Mouse (Mus musculus) midbrain, embryonic 10.5 days (tissue): Measurements from ENCODE around the gene Arid1b. TPM values are rescaled to one million over a fixed set of nuclear protein-coding genes. Genes with fewer than 3 reads are reported as not detected.

Experiments
- DNase-seq: peaks from one replicate; pipeline ENCODE4 v3.0.0-alpha.2; 2017; ENCODE audit warnings: low spot score
- H3K27ac ChIP-seq: fragments of 300-500 bp; sonication (generic); replicated peaks from 2 replicates; pipeline ENCODE4 v1.5.1; 2016; ENCODE audit warnings: mild to moderate bottlenecking
- H3K27me3 ChIP-seq: fragments of 300-500 bp; sonication (generic); 2 replicates; pipeline ENCODE4 v1.6.1; 2016; ENCODE audit warnings: low read depth, mild to moderate bottlenecking; ENCODE audit not compliant: poor library complexity, severe bottlenecking
- H3K36me3 ChIP-seq: fragments of 300-500 bp; sonication (generic); 2 replicates; pipeline ENCODE4 v1.6.1; 2016; ENCODE audit warnings: mild to moderate bottlenecking, moderate library complexity
- H3K4me1 ChIP-seq: fragments of 300-500 bp; sonication (generic); 2 replicates; pipeline ENCODE4 v1.6.1; 2016
- H3K4me3 ChIP-seq: fragments of 300-500 bp; sonication (generic); 2 replicates; pipeline ENCODE4 v1.5.1; 2016; ENCODE audit warnings: mild to moderate bottlenecking, moderate library complexity
- H3K9me3 ChIP-seq: fragments of 300-500 bp; sonication (generic); replicated peaks from 2 replicates; pipeline ENCODE4 v1.6.1; 2016; ENCODE audit warnings: mild to moderate bottlenecking
- WGBS: fragments of 180-500 bp; shearing (Covaris S2); methylation state at CpG from one replicate; pipeline ENCODE4 v1.1.7; 2016; 5-methylcytosine and 5-hydroxymethylcytosine counted together
- polyA plus RNA-seq: library from polyadenylated mRNA; unstranded; fragments of >200 nt; fragmentation: Nextera tagmentation; extraction: Ambion mirVana; gene quantifications from 2 replicates; pipeline ENCODE4 v1.2.1, GENCODE M21; 2016

Gene Arid1b
- polyA plus RNA-seq, 1 experiment from 2014 or later = 8.9 TPM

DNA sequence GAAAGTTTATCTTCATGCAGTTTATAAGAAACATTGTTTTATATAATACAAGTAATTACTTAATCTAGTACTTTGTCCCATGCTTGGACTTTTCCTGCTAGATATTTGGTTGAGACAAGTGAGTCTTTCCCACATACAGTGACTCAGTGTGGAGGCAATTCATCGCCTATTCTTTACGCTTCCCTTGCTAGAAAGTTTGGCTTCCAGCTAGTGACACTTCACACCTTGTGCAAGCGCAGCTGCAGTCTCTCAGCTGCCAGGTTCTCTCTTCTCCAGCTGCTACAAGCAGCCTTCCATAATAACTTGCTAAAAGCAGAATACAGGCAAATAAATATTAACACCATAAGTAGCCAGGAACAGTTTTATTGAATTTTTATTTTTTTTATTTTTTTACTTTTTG, 279.6 kb downstream of the Arid1b start:
- Histone ChIP-seq H3K27ac (no peak overlapping the region), H3K9me3 (no peaks in the 10 kb centered on the region), H3K4me1 (0 out of 2 replicates have a peak, but pooled peaks cover 11% of the 10 kb centered on the region), H3K36me3 (peaks cover 14% of the 10 kb centered on the region), H3K4me3 (no peak overlapping the region), H3K27me3 (no peaks in the 10 kb centered on the region)
- 93% methylated on average over 3 of the region's 3 CpGs for WGBS
- DNase-seq = no peak

DNA sequence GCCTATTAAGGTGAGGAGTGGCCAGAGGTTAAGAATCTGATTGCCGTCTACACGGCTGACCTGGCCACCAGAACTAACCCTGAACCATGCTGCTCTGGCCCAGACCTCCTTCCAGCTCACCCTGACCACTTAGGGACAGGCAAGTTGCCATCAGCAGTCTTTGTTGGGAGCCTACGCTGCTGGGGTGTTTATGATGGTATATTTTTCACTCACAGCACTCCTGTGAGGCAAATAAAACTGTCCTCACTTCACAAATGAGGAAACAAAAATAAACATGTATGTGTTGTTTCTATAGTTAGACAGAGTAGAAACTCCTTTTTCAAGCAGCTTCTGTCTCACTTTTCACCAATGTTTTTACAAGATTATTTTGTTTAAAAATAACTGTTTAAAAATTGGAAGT, 280.3 kb downstream of the Arid1b start:
- 0 out of 2 replicates have a peak, but pooled peaks cover 8% of the 10 kb centered on the region for H3K4me1 ChIP-seq
- no peaks in the 10 kb centered on the region for H3K9me3 ChIP-seq
- whole genome bisulfite sequencing = 87% methylated on average over 3 of the region's 3 CpGs
- no peaks in the 10 kb centered on the region for H3K27me3 ChIP-seq
- peaks cover 14% of the 10 kb centered on the region for H3K36me3 ChIP-seq
- no peak overlapping the region for H3K27ac ChIP-seq
- no peak overlapping the region for H3K4me3 ChIP-seq
- DNase-seq = no peak

DNA sequence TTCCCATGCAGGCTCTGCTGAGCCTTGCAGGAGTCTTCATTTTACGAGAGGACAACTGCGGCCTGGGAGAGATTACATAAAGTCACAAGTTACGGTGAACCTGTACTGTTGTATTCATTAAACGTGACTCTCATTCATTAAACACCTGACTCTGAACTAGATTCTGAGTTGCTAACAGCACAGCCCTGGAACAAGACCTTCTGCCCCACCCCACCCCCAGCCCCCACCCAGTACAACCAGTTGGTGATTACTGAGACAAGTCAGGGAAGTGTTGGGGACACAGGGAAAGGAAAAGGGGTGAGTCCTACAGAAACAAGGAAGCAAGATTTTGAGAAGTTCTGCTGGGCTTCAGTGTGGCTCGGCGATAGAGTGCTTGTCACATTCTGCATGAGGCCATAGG, 281.6 kb downstream of the Arid1b start:
- Histone ChIP-seq H3K4me1 (0 out of 2 replicates have a peak, but pooled peaks cover 8% of the 10 kb centered on the region), H3K9me3 (no peaks in the 10 kb centered on the region), H3K36me3 (peaks cover 27% of the 10 kb centered on the region), H3K27me3 (no peaks in the 10 kb centered on the region), H3K4me3 (no peak overlapping the region), H3K27ac (no peak overlapping the region)
- WGBS = 96% methylated on average over 6 of the region's 6 CpGs
- no peak for DNase-seq

DNA sequence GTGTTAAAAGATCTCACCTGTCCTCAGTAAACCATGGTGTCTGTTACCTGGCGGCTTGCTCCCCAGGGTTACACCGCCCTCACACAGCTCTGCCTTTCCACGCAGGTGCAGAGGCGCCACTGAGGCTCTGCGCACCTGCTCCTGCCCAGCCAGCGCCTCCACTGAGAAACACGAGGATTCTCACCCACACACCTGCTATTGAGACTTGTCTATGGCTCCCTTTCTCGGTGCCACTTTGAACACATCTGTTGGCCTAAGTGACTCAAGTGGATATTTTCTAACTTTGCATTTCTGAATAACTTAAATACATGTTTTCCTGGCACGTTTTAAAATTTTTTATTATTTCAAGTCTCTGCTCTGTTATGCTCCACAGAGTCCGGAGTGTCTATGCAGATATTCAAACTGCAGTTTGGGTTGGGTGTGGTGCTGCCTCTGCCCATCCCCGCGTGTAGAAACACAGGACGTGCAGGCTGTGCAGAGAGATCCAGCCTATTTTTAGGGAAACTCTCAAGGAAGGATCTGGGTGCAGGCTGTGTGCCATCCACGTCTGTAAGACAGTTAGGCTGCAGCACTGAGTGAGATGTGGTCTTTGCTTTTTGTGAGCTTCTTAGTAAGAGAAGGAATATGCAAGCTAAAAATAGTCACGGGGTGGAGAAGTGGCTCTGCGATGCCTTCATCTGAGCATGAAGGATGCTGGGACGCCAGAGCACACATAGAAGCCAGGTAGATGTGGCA, 283.2 kb downstream of the Arid1b start:
- 94% methylated on average over 17 of the region's 17 CpGs for WGBS
- peaks cover 37% of the 10 kb centered on the region for H3K36me3 ChIP-seq

DNA sequence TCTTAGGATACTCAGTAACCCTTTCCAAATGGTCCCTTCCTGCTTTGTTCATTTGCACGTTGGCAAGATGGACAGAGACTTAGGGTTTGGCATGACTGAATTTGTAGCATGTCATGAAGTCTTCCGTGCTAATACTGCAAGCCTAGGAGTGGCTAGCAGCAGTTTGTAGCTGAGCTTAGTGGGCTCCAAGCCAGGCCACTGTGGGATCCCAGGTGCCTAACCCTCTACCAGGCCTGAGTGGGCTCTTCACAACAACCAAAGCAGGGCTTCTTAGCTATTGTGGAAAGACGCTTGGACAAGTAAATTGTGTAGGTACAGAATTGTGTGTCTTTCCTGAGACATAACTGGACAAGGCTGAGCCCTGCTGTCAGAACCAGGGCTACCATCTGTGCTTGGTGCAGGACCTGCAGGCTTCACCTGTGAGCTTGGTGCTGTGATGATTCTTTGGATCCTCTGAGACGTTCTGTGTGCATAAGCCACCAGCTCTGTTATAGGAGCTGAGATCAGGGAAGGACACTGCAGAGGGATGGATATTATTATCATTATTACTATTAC, 286.4 kb downstream of the Arid1b start:
- H3K9me3 ChIP-seq = no peaks in the 10 kb centered on the region
- 96% methylated on average over 4 of the region's 4 CpGs for WGBS
- no peak overlapping the region for H3K4me3 ChIP-seq
- H3K27ac ChIP-seq = no peak overlapping the region
- peaks cover 48% of the 10 kb centered on the region for H3K36me3 ChIP-seq
- H3K4me1 ChIP-seq = peaks cover 5% of the 10 kb centered on the region; the same call in 1 of the 2 replicates
- H3K27me3 ChIP-seq = no peaks in the 10 kb centered on the region
- DNase-seq = no peak

More for the DNA sequence above, 283.2 kb downstream of the Arid1b start:
- no peaks in the 10 kb centered on the region for H3K9me3 ChIP-seq
- H3K4me3 ChIP-seq = no peak overlapping the region
- no peaks in the 10 kb centered on the region for H3K4me1 ChIP-seq
- H3K27ac ChIP-seq = no peak overlapping the region
- no peak for DNase-seq
- H3K27me3 ChIP-seq = no peaks in the 10 kb centered on the region

DNA sequence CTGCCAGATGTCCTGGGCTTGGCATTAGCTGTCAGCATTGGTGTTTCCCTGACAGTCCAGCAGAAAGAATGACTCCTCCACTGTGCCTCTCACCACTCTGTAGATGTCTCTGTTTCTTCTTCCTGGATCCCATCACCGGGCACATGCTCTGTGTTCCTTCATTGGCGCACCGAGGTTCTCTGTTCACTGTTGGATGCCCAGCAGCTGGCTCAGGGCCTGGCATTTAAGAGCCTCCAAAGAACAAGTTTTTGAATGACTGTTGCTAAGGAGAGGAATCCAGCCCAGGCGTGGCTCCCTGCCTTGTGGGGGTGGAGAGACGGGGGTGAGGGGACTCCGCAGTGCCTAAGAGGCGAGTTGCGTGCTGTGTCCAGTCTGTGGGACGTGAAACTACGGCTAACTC, 290.7 kb downstream of the Arid1b start:
- H3K27ac ChIP-seq = no peak overlapping the region
- 88% methylated on average over 10 of the region's 10 CpGs for WGBS
- H3K27me3 ChIP-seq = no peaks in the 10 kb centered on the region
- H3K9me3 ChIP-seq = no peaks in the 10 kb centered on the region
- peaks cover 33% of the 10 kb centered on the region for H3K36me3 ChIP-seq
- no peak overlapping the region for H3K4me3 ChIP-seq
- no peak for DNase-seq
- H3K4me1 ChIP-seq = peaks cover 15% of the 10 kb centered on the region; the same call in 1 of the 2 replicates

DNA sequence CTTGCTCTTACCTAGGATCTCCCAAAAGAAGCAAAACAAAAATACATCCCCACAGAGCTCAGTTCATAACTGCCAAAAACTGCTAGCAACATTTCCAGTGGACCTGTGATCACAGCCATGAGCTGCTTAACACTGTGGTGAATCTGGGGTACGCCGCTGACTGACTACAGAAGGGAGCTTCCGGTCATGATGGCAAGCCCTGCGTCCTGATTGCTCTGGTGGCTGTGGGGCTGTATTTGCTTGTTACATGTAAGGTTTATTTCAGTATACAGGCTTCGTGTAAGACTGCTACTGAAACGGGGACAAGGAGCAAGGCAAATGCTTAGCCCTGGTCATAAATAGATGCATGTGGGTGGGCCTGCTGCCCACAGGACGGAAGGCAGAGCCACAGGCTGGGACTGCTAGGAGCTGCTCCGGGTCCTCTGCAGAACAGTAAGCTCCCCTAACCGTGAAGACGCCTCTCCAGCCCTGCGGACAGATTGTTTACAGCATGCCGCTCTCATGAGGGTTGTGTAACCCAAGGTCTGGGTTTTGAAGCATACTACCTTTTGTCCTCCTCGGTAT, 291.8 kb downstream of the Arid1b start:
- H3K4me3 ChIP-seq = no peak overlapping the region
- H3K4me1 ChIP-seq = peaks cover 15% of the 10 kb centered on the region; the same call in 1 of the 2 replicates
- H3K27ac ChIP-seq = 0 out of 2 replicates have a peak overlapping the region, but pooled peaks have one; percentile 38
- H3K27me3 ChIP-seq = no peaks in the 10 kb centered on the region
- H3K36me3 ChIP-seq = peaks cover 32% of the 10 kb centered on the region
- DNase-seq = no peak
- no peaks in the 10 kb centered on the region for H3K9me3 ChIP-seq
- WGBS = 88% methylated on average over 13 of the region's 13 CpGs

DNA sequence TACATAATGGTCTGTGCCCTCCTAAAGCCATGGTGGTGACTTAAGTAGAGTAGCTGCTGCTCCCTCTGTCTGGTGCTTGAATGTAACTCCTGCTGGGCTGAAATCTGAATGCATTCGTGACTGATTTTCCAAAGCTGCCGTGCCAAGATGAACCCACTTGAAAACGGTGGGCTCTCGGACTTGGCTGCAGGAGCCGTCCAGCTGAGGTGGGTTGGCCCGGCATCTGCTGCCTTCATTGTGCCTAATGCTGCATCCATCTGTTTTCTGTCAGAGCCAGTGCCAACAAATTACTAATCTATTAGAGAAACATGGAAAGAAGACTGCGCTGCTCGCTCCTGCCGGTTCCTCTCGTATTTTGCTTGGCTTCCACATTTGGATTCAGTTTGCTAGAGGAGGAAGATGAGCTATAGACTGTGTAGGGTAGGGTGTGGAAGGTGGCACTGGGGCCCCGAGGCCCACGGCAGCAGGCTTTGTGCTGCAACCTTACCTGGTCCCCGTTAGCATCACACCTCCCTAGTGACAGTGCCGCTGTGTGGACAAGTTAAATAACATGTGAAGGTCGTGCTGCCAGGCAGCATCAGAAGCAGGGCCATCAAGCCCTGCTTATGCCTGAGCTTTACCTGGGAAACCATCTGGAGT, 292.6 kb downstream of the Arid1b start:
- Histone ChIP-seq H3K27ac (no peak overlapping the region), H3K4me3 (no peak overlapping the region), H3K36me3 (peaks cover 34% of the 10 kb centered on the region), H3K27me3 (no peaks in the 10 kb centered on the region), H3K4me1 (peaks cover 15% of the 10 kb centered on the region; the same call in 1 of the 2 replicates), H3K9me3 (no peaks in the 10 kb centered on the region)
- WGBS = 93% methylated on average over 15 of the region's 15 CpGs
- no peak for DNase-seq

DNA sequence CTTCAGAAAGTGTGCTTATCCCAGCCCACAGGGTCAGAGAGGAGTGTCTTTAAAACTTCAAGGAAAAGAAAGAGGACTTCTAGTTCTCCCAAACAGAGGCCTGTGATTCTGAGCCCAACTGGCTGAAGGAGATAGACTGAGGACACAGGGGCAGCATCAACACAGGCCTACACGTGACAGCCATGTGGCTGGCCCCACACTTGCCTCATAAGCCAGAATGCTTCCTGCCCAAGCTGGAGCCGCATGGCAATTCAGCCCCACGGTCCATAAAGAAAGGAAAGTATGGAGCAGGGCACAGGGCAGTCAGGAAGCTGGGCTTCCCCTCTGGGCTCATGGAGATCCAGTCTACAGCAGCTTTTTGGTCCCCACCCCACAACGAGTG, 293.1 kb downstream of the Arid1b start:
- 84% methylated on average over 4 of the region's 4 CpGs for WGBS
- Histone ChIP-seq H3K27ac (no peak overlapping the region), H3K27me3 (no peaks in the 10 kb centered on the region), H3K4me1 (peaks cover 15% of the 10 kb centered on the region; the same call in 1 of the 2 replicates), H3K9me3 (no peaks in the 10 kb centered on the region), H3K36me3 (peaks cover 36% of the 10 kb centered on the region), H3K4me3 (no peak overlapping the region)
- no peak for DNase-seq

DNA sequence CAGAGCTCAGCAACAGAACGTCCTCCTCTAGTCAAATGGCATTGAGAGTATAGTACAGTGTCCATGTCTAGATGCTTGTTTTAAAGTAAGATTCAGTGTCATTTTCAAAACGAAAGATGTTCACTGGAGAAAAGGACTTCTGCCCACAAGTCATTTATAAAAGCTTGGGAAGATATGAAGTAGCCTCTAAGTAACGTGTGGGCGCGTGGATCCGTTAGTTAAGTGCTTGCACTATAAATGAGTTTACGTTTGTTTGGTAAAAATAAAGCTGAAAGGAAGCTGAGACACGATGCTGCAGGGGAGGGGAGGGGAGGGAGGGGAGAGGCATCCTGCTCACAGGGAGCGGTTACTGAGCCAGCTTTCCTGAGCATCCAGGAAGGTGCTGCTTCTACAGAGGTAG, 293.5 kb downstream of the Arid1b start:
- no peaks in the 10 kb centered on the region for H3K27me3 ChIP-seq
- H3K4me3 ChIP-seq = no peak overlapping the region
- 81% methylated on average over 9 of the region's 9 CpGs for WGBS
- no peak for DNase-seq
- peaks cover 36% of the 10 kb centered on the region for H3K36me3 ChIP-seq
- H3K9me3 ChIP-seq = no peaks in the 10 kb centered on the region
- H3K4me1 ChIP-seq = peaks cover 15% of the 10 kb centered on the region; the same call in 1 of the 2 replicates
- no peak overlapping the region for H3K27ac ChIP-seq

DNA sequence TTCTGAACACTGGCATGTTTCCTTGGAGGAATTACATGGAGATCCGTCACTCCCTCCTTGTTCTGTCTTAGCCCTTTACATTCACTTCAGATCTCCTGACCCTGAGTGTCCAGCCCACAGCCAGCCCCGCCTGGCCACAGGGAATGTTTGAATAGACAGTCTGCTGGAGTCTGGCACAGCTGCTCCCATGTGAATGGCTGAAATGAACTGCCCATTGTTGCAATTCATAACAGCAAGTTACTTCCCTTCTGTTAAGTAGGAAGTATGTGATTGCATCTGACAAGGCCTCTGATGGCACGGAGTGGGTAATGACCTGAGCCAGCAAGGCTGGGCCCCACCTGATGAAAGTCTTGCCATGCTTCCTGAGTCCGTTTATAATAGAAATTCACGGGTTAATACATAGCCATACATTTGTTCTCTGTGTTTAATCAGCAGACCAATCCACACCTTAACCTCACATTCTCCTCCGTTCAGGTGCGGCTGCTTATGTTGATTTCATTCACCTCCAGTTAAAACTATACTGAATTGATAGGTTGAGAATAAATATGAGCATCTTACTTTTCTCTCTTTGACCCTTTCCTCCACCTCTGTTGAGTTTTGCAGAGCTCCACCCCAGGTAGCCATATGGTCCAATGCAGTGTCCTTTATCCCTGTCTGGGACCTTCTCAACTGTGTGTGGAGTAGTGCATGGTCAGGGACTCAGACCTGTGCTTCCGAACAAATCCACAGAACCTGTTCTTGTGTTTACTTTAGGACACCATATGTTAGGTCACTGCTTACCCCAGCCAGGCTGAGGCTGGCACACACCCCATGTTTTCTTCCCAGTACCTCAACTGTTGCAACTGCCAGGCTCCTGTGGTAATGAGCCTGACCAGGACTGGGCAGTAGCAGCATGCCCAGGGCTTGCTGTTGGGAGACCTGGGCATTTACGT, 299.8 kb downstream of the Arid1b start:
- Histone ChIP-seq H3K4me1 (peaks cover 44% of the 10 kb centered on the region), H3K4me3 (no peak overlapping the region), H3K36me3 (peaks cover 45% of the 10 kb centered on the region), H3K9me3 (no peaks in the 10 kb centered on the region), H3K27ac (peak overlapping the region; percentile 53; the same call in 1 of the 2 replicates), H3K27me3 (no peaks in the 10 kb centered on the region)
- WGBS = 82% methylated on average over 9 of the region's 9 CpGs
- no peak for DNase-seq
